Mouse (Mus musculus) cerebellum, adult 11 months (tissue): Measurements from ENCODE around the gene Cep68.
A peak's percentile ranks its signal among the peaks of the same experiment; 100 is the strongest.

Experiments used
- DNase-seq: peaks from one replicate; pipeline ENCODE4 v3.0.0; 2022

Cep68 gene

GRCm38 (mm10) chr11:20249296-20250110 lies at the start of gene Cep68:
Cep68 (minus strand) TSS chr11:20249429.
- peak; percentile 94 for DNase-seq

- no peak for DNase-seq
Observed at GRCm38 (mm10) chr11:20284463-20284862, 35.2 kb upstream of the Cep68 start.

DNA sequence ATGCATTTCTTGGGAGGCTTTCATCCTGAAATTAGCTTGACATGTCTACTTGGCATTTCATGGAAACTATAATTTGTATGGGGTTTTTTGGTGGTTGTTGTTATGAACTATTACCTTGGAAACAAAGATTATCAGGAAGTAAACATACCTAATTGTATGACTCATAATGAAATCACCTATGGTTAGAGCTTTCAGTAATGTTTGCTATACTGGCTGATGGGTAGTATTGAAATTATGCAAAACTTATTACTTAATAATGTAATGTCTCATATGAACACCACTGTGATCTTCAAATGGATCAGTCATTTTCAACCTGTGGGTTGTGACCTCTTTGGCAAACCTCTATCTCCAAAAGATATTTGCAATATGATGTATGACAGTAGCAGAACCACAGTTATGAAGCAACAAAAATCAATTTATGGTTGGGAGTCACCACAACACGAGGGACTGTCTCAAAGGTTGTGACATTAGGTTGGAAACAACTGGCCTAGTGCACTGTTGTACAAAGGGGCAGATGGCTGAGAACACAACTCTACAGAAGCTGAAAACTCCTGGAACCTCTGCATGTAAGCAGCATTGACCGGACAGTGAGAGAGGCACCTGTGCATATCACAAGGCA lies 33.5 kb upstream of the Cep68 start:
- DNase-seq: no peak

DNA sequence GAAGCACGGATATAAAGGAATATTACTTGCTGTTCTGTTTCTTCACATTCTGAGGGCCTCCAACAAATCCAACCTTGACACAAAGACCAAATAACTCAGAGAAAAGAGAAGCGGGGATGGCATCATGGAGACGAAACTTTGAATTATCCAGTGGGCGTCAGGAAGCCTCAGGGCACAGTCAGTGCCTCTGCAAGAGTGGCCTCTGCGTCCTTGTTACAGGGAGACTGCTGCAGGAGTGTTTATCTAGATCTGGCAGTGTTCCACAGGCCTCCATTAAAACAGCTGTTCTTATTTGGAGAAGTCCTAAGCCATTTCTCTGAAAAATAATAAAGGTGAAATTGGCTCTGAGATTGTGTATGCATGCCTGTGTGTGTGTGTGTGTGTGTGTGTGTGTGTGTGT lies 31.8 kb upstream of the Cep68 start:
- DNase-seq: no peak

DNA sequence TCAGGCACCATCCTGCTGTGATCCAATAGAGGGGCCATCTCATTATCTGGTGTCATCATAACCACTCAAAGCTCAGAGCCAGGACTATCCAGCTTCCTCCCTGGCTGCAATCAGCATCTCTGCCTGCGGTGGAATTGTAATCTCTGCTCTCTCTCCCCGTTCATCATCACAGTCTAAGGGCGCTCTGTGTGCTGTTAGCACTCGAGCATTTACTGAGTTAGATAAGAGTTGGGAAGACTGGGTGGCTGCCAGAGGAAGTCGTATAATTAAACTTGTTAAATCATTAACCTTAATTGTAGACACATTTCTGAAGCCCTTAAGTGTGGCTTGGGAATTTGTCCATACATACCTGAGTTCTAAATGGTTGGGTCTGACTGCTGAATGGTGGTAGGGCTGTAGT lies 29.5 kb upstream of the Cep68 start:
- no peak for DNase-seq

- no peak for DNase-seq
Observed at GRCm38 (mm10) chr11:20277106-20277505, 27.9 kb upstream of the Cep68 start.

GRCm38 (mm10) chr11:20275974-20276373 lies 26.7 kb upstream of the Cep68 start:
- no peak for DNase-seq

DNA sequence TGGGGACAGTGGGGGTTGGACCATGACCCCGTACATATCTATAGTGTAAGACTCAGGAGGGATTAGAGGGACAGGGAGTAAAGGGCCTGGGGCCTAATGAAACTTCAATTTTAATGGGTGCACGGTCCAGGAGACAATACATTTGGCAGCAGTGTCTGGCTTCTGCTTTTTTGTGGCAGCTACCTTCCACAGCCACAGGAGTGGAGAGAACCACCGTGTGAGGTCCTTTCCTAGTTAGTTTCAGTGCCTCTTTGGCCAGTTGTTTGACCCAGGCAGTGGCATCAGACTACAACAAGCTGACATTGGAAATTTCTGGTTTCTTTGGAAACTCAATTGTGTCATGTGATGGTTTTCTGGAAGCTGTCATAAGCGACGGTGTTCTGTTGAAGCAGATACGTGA lies 20.7 kb upstream of the Cep68 start:
- DNase-seq: no peak

GRCm38 (mm10) chr11:20262628-20263380 lies 13.6 kb upstream of the Cep68 start:
- no peak for DNase-seq

DNA sequence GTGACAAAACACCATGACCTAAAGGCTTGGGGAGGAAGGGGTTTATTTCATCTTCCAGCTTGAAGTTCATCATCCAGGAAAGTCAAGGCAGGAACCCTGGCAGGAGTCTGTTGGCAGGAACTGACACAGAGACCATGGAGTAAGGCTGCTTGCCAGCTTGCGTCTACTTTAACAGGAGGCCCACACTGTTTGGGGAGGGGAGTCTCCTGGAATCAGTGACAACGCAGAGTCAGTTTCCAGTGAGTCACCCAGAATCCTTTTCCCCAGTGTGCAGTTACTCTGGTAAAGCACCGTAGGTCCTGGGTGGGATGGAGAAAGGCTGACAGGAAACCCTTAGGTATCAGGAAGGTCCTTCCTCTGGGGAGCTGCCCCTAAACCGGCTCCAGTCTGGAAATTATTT lies 5.6 kb upstream of the Cep68 start:
- no peak for DNase-seq

- DNase-seq: no peak
Observed at GRCm38 (mm10) chr11:20253088-20253487, 3.9 kb upstream of the Cep68 start.

- DNase-seq: no peak
Observed at GRCm38 (mm10) chr11:20250476-20251178, 1.4 kb upstream of the Cep68 start.

DNA sequence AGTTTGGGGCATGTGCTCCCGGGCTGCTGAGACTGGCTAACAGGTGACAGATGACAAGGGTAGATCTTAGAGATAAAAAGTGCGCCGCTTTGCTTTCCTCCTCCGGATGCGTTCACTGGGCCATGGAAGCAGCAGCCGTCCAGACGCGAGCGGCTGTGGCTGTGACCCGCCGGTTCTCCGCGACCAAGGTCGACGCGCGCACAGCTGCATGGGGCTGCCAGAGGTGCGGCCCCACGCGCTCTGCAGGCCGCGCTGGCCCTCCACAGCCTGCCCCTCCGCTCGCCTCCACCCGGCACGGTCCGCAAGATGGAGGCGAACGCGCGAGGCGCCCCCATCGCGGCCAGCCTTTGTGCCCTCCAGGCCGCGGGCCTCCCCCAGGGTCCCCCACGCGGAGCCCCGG lies 389 bp downstream of the Cep68 start:
- DNase-seq: no peak

GRCm38 (mm10) chr11:20248277-20248676 lies 952 bp downstream of the Cep68 start:
- DNase-seq: no peak

- no peak for DNase-seq
Observed at GRCm38 (mm10) chr11:20247146-20247855, 1.9 kb downstream of the Cep68 start.

GRCm38 (mm10) chr11:20246616-20247015 lies 2.6 kb downstream of the Cep68 start:
- no peak for DNase-seq

DNA sequence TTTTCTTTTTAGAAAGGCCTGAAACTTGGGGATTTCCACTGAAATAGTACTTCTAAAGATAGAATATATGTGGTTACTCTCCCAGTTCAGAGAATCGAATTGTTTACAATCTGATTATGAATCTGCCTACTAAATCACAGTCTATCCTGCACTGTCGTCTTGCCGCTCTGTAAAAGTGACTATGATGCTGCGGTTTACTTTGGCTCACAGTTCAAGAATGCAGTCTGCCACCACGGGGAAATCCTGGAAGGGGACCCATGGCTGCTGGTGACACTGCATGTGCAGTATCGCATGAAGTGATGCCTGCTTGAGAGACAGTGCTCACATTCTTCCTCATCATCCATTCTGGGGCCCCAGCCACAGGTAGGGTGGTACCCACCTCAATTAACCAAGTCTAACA lies 3.9 kb downstream of the Cep68 start:
- DNase-seq: no peak

GRCm38 (mm10) chr11:20244336-20245290 lies 4.6 kb downstream of the Cep68 start:
- no peak for DNase-seq

DNA sequence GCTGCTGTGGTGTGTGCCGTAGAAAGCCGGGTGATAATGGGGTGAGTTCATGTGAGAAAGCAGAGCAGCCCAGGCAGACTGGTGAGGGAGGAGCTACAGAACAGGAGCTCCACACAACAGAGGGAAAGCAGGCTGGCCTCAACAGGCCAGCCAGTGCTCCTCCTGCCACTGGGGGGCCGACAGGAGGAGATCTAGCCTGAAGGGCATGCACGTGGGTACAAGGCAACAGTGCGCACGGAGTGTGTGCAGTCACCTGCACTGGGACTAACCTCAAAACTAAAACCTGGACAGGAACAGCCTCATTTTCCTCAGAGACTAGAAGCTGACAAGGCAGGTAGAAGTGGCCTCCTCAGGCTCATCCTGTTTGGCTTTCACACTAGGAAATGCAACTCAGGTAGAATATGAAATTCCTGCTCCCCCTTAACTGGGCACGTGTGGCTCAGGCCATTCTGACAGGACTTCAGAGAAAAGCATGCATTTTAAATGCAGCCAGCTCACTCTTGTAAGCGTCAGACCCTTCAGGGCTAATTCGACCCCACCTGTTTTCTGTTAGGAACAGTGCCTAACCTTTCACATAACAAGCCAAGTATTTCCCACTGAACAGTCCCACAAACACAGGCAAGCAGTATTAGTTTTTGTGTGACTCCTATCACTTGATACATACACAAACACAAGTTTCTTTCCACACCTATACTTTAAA lies 5.9 kb downstream of the Cep68 start:
- no peak for DNase-seq

DNA sequence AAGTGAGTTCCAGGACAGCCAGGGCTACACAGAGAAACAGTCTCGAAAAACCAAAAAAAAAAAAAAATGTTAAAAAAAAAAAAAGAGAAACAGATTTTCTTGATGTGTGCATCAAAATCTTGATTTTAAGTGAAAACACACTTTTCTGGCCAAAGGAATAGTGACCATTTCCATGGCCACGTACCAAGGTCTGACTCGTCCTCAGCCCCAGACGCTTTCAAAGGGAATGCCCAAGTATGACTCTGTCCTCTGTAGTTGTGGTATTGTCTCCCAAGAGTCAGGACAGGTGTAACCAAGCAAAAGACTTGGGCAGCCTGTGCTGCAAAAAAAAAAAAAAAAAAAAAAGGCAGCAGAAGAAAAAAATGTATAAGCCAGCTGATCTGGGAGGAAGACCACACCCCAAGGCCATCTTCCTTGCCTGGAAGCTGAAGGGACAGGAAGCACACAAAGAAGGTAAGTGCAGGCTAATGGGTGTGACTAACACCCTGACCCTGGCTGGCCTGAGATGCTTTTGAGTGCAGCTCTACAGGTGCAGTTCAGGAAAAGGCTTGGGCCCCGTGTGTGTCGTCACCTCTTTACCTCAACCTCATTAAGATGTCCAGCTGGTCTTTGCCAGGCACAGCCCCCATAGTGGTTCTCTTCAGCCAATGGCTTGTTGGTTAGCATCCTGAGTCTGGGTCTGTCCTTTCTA lies 6.7 kb downstream of the Cep68 start:
- no peak for DNase-seq
